Mouse (Mus musculus) megakaryocyte, embryonic 14.5 days (primary cell): ENCODE data around the gene Incenp.

Source experiments
- FLI1 ChIP-seq: IDR thresholded peaks from 2 replicates; pipeline ENCODE4 v1.6.1; 2012; ENCODE audit warnings: low read length, inconsistent platforms, mixed read lengths
- GATA1 ChIP-seq: IDR thresholded peaks from 3 replicates; pipeline ENCODE4 v1.6.1; 2012; ENCODE audit warnings: mixed read lengths, low read length, inconsistent platforms, borderline replicate concordance

DNA sequence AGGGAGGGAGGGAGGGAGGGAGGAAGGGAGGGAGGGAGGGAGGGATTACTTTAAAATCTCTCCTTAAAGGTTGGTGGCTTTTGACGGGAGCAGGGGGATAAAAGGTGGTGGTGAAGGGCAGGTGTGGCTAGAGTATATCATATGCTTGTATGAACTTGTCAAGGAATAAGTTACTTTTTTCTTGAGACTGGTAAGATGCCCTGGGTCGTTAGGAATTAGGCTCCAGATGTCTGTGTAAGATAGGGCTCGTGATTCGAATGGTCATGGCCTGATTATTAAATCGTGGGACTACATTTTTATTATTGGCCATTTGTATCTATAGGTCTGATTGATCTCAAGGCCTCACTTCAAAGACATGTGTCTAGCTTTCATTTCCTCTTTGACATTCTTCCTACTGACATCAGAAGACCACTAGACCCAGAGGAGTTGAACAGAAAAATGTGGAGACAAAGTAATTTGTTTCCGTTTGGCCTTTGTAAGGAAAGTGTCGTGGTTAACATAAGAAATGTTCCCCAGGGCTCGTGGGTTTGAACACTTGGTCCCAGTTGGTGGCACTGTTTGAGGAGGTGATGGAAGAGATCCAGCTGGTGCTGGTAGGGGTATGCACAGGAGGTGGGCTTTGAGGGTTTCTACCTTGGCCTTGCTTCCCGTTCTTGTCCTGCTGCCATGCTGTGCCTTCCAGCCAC, 19.0 kb upstream of the Incenp start:
- TF ChIP-seq GATA1 (no peak), FLI1 (no peak)
